Mouse (Mus musculus): ENCODE results near the gene Numa1.
"Not testable (repeated sequence)": the region's sequence is repeated elsewhere in the genome, so short reads cannot be mapped to it uniquely, and the experiment has no call there.

Numa1 gene

DNA sequence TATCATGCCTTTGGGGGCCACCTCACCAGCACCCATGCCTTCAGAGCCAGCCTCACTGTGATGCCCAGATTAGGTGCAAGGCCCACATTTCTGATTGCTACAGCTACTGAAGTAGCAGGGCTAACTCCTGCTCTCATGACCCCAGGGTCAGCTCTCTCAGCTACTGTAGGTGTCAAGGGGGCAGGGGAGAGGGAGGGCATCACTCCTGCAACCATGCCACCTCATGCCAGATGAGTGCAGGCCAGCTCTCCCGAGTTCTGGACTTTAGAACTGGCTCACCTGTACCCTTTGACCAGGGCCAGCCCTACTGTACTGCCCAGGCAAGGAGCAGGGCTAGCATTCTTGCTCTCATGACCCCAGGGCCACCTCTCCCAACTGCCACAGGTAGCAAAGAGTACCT is 48.8 kb downstream of the Numa1 start:
- no peak for DNase-seq (ENCODE audit: low spot score in 2 of 2)

DNA sequence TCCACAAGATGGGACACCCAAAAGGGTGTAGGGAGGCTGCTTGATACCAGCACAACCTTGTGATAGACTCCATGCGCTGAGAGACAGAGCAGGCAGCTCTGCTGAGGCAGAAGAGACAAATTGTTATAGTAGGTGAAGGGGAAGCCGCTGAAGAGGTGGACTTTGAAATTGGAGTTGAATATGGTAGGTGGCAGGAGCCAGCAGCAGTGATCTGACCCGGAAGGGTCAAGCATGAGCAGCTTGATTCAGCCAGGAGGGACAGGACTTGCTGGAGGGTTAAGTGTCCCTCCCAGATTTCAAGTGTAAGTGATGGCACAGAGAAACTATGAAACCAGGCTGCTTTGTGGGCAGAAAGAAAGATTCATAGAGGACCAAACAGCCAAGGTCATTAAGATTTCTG is 51.2 kb downstream of the Numa1 start:
- no peak for DNase-seq (ENCODE audit: low spot score in 2 of 2)

DNA sequence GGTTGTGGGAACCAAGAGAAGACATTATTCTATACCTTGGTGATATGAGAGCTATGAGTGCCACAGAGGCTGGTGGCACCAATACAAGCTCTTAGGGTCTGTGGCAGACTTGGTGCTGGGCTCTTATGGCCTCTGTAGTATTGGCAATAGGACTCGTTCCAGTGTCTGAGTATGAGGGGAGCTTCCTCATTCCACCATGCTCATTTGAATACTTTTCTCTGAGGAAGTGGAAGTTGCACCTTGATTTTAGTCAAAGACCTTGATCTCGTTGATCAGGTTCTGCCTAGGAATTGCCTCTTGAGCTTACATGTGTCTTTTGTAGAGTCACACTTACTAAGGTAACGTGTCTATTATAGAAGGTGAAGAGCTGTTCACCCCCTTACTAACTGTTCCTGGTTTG is 60.3 kb downstream of the Numa1 start:
- peak in 1 of 2 experiments; percentile 21 for DNase-seq (ENCODE audit: low spot score in 2 of 2)

DNA sequence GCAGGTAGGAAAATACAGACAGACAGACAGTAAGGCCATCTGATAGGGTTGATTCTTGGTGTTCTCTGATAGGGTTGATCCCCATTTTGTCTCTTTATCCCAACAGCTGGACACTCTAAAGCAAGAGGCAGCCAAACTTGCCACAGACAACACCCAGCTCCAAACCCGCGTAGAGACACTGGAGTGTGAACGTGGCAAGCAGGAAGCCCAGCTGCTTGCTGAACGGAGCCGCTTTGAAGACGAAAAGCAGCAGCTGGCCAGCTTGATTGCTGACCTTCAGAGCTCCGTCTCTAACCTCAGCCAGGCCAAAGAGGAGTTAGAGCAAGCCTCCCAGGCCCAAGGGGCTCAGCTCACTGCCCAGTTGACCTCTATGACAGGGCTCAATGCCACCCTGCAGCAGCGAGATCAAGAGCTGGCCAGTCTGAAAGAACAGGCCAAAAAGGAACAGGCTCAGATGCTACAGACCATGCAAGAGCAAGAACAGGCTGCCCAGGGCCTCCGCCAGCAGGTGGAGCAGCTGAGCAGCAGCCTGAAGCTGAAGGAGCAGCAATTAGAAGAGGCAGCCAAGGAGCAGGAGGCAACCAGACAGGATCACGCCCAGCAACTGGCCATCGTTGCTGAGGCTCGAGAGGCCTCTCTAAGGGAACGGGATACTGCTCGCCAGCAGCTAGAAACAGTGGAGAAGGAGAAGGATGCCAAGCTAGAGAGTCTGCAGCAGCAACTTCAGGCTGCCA is 64.5 kb downstream of the Numa1 start:
- peak; percentile 67 for DNase-seq (ENCODE audit: low spot score in 2 of 2)

GRCm38 (mm10) chr7:101999461-102000151 is 65.7 kb downstream of the Numa1 start:
- no peak for DNase-seq (ENCODE audit: low spot score in 2 of 2)

DNA sequence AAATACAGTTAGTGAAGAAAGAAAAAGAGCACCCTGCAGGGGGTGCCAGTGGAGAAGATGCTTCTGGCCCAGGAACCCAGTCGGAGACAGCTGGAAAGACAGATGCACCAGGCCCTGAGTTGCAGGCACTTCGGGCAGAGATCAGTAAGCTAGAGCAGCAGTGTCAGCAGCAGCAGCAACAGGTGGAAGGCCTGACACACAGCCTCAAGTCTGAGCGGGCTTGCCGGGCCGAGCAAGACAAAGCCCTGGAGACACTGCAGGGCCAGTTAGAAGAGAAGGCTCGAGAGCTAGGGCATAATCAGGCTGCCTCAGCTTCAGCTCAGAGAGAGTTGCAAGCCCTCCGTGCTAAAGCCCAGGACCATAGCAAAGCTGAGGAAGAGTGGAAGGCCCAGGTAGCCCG is 66.4 kb downstream of the Numa1 start:
- DNase-seq (ENCODE audit: low spot score in 2 of 2): no peak

DNA sequence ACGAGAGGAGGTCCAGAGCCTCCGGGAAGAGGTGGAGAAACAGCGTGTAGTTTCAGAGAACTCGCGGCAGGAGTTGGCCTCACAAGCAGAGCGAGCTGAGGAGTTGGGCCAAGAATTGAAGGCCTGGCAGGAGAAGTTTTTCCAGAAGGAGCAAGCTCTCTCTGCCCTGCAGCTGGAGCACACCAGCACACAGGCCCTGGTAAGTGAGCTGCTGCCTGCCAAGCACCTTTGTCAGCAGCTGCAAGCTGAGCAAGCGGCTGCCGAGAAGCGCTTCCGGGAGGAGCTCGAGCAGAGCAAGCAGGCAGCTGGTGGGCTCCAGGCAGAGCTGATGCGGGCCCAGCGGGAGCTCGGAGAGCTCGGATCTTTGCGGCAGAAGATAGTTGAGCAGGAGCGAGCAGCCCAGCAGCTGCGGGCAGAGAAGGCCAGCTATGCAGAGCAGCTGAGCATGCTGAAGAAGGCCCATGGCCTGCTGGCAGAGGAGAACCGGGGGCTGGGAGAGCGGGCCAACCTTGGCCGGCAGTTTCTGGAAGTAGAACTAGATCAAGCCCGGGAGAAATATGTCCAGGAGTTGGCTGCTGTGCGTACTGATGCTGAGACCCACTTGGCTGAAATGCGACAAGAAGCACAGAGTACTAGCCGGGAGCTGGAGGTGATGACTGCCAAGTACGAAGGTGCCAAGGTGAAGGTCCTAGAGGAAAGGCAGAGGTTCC is 67.2 kb downstream of the Numa1 start:
- no peak for DNase-seq (ENCODE audit: low spot score in 2 of 2)

DNA sequence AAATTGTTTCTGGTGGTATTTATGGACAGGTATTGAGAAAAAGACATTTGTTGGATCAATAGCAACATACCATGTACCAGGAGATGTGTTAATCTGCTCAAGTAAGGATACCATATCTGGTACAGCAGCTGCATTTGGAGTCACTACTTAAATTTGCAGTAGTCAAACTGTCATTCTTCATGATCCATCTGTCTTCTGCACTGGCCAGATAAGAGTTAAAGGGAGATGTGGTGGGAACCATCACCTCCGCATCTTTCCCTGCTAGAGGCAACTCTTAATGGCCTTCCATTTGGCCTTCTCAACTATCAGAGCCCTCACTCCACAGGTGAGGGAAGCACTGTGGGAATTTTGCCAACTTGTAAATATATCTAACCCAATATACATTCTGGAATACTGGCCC is 72.6 kb downstream of the Numa1 start:
- DNase-seq (ENCODE audit: low spot score in 2 of 2): peak in 1 of 2 experiments; percentile 38

GRCm38 (mm10) chr7:102011855-102012254 is 77.9 kb downstream of the Numa1 start:
- no peak for DNase-seq (ENCODE audit: low spot score in 2 of 2)

GRCm38 (mm10) chr7:102013416-102013815 is 79.5 kb downstream of the Numa1 start:
- no peak for DNase-seq (ENCODE audit: low spot score in 2 of 2)

DNA sequence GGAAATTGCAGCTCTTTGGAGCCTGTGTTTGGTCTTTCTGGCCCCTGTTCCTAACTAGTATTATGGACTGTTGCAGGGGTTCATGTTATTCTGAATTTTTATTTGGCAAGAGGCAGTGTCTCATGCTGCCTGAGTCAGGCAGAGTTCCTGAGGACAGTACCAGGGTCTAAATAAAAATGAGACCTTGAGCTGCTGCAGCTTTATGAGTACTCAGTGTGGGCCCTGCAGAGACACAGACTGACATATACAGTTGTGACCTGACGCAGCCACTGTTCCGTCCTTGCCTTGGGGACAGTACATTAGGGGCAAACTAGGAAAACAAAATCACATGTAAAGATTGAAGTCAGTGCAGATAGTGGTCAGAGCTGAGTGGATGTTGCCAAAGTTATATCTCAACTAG is 81.1 kb downstream of the Numa1 start:
- DNase-seq (ENCODE audit: low spot score in 2 of 2): no peak

DNA sequence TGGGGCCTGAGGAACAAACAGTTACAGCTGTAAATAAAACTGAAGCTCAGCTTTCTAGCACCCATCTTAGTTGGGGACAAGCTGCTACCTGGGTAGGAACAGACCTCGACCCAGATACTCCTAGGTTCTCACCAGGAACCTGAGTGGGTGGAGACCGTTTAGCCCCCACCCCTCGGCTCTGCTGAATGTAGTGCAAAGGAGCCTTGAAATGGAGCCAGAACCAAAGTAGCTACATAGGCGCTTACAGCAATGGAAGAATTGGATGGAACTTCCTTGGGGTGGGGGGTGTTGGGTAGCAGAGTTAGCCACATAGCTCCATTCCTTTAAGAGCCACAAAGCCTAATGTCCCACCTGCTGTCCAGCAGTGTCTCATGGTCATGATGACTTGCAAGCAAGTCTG is 83.0 kb downstream of the Numa1 start:
- no peak for DNase-seq (ENCODE audit: low spot score in 2 of 2)

DNA sequence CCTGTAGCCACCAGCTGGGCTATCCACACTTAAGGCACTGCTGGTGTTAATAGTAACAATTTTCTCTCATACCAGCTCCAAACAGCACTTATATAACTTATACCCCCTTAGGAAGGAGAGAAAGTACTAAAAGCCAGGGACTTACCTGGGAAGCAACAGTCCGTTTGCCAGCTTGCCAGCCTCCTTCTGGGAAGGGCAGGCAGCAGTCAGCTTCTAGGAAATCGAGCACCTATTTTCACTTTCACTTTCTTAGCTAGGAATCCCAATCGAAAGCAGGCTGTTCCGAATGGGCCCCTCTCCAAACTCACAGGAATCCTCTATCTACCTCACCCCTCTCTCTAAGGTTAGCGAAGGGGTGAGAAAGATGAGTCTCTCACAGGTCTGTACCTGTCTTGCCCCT is 83.5 kb downstream of the Numa1 start:
- no peak for DNase-seq (ENCODE audit: low spot score in 2 of 2)

DNA sequence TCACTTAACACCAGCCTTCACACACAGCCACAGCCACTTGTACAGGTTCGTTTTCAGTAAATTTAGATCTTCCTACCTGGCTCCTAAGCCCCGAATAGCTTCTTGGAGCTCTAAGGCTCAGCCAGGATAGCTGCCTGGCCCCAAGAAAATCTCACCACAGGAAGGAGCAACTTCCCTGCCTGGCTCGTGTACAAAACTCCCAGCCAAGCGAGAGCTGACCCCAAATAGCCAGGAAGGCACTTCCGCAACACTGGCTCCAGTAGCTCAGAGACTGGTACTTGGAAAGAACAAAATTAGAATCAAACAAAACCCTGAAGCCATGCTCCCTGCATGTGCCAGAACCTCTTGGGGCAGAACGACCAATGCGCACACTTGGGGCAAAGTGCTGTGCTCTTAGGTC is 84.1 kb downstream of the Numa1 start:
- no peak for DNase-seq (ENCODE audit: low spot score in 2 of 2)

GRCm38 (mm10) chr7:102018590-102018989 is 84.7 kb downstream of the Numa1 start, which contains the start of gene Il18bp:
Il18bp (minus strand) TSS chr7:102018690.
- DNase-seq (ENCODE audit: low spot score in 2 of 2): no peak

DNA sequence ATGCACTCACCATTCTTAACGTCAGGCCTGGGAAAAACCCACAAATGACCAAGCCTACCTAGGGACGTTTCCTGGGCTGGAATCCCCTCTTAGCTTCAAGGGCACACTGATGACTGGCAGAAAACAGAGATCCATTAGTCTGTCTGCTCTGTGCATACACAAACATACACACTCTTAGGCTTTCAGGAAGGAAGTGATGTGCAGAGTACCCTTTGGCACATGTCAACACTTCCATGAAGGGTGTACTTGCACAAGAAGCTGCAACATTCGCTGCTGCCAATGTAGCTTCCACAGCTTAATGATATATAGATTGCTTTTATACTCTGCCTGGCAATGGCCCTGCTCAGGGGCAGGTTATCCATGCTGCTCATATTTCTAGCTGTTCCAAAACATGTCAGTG is 85.5 kb downstream of the Numa1 start:
- no peak for DNase-seq (ENCODE audit: low spot score in 2 of 2)

DNA sequence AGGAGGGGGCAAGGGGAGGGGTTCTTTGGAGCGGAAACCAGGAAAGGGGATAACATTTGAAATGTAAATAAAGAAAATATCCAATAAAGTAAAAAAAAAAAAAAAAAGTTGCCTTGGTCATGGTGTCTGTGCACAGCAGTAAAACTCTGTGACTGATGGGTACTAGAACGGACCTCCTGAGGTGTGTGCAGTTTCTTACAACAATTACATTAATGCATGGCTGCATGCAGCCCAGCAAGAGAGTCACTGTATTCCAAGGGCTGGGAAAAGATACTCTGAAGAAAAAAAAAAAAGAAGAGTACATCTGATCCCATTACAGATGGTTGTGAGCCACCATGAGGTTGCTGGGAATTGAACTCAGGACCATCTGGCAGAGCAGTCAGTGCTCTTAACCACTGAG is 87.0 kb downstream of the Numa1 start:
- DNase-seq (ENCODE audit: low spot score in 2 of 2): not testable (repeated sequence)

GRCm38 (mm10) chr7:102023821-102024220 is 89.9 kb downstream of the Numa1 start:
- DNase-seq (ENCODE audit: low spot score in 2 of 2): no peak

- no peak for DNase-seq (ENCODE audit: low spot score in 2 of 2)
Observed at GRCm38 (mm10) chr7:102025187-102026119, 91.5 kb downstream of the Numa1 start.

DNA sequence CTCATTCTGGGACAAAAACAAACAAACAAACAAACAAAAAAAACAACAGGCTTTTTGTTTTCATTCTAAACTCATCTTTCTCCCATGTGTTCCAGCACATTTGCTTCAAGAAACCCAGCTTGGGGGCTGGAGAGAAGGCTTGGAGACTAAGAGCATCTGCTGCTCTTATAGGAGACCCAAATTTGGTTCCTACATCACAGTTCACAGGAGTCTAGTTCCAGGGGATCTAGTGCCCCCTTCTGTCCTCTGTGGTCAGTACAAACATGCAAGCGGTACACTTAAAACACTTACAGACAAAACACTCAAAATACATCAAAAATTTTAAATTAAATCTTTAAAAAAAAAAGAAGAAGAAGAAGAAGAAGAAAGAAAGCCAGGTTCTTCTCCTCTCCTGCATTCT is 101.0 kb downstream of the Numa1 start:
- no peak for DNase-seq (ENCODE audit: low spot score in 2 of 2)

- no peak for DNase-seq (ENCODE audit: low spot score in 2 of 2)
Observed at GRCm38 (mm10) chr7:102035534-102035933, 101.6 kb downstream of the Numa1 start.

GRCm38 (mm10) chr7:102037318-102037717 is 103.4 kb downstream of the Numa1 start:
- DNase-seq (ENCODE audit: low spot score in 2 of 2): no peak

Measured in spleen, postnatal 36 days (tissue).